Mouse (Mus musculus): ENCODE data around the gene Npepps. TPM values are rescaled to one million over a fixed set of nuclear protein-coding genes. Genes with fewer than 3 reads are reported as not detected.

Gene Npepps
- total and polyA plus RNA-seq, 2 experiments from 2014 or later = 52.5 to 109 TPM

- H3K4me1 ChIP-seq (ENCODE audit: insufficient read depth, low read length) = no peaks in the 10 kb centered on the region
- H3K4me2 ChIP-seq (ENCODE audit: low read depth, low read length, poor library complexity, severe bottlenecking) = no peak overlapping the region
- TF ChIP-seq CTCF (IDR thresholded peaks at IDR 0.05) = no peak
- no peak overlapping the region for H3K27ac ChIP-seq (ENCODE audit: low read depth, low read length)
- 28% methylated on average over 3 of the region's 3 CpGs for WGBS
- no peaks in the 10 kb centered on the region for H3K9me3 ChIP-seq (ENCODE audit: low read length)
- H3K4me3 ChIP-seq (ENCODE audit: low read depth, low read length) = no peak overlapping the region
- ATAC-seq (ENCODE audit: low FRiP score) (no peak), DNase-seq (ENCODE audit: low spot score) (no peak)
- no peaks in the 10 kb centered on the region for H3K27me3 ChIP-seq (ENCODE audit: insufficient read depth, low read length)
- no peak overlapping the region for H3K9ac ChIP-seq (replicated peaks; ENCODE audit: low read length, poor library complexity, severe bottlenecking)
- H3K36me3 ChIP-seq (ENCODE audit: insufficient read depth, low read length) = peaks cover 43% of the 10 kb centered on the region
These were observed 57.0 kb downstream of the Npepps start for GRCm38 (mm10) chr11:97223485-97223884.

DNA sequence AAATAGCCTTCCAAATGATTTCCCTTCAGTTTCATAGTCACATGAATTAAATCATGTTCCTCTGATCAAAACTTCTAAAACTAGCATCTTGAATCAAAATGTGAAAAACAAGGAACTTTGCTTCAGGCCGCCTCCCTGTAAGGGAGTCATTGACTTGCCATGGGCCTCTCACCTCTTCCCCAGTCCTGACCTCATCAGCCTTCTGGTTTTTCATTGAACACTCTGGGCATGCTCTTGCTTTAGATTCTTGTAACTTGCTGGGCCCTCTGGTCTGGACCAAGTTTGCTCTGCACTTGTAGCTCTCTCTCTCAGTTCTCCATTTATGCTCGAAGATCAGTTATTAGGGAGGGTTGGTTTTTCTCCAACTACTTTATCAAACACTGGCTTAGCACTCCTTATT lies 58.8 kb downstream of the Npepps start:
- TF ChIP-seq CTCF (IDR thresholded peaks at IDR 0.05) = no peak
- WGBS = 95% methylated on average over 2 of the region's 2 CpGs
- no peaks in the 10 kb centered on the region for H3K27me3 ChIP-seq (ENCODE audit: insufficient read depth, low read length)
- H3K9me3 ChIP-seq (ENCODE audit: low read length) = no peaks in the 10 kb centered on the region
- H3K4me3 ChIP-seq (ENCODE audit: low read depth, low read length) = no peak overlapping the region
- no peak for ATAC-seq (ENCODE audit: low FRiP score)
- no peak overlapping the region for H3K27ac ChIP-seq (ENCODE audit: low read depth, low read length)
- peaks cover 47% of the 10 kb centered on the region for H3K36me3 ChIP-seq (ENCODE audit: insufficient read depth, low read length)
- no peak overlapping the region for H3K9ac ChIP-seq (replicated peaks; ENCODE audit: low read length, poor library complexity, severe bottlenecking)
- DNase-seq (ENCODE audit: low spot score) = no peak
- no peak overlapping the region for H3K4me2 ChIP-seq (ENCODE audit: low read depth, low read length, poor library complexity, severe bottlenecking)
- no peaks in the 10 kb centered on the region for H3K4me1 ChIP-seq (ENCODE audit: insufficient read depth, low read length)

DNA sequence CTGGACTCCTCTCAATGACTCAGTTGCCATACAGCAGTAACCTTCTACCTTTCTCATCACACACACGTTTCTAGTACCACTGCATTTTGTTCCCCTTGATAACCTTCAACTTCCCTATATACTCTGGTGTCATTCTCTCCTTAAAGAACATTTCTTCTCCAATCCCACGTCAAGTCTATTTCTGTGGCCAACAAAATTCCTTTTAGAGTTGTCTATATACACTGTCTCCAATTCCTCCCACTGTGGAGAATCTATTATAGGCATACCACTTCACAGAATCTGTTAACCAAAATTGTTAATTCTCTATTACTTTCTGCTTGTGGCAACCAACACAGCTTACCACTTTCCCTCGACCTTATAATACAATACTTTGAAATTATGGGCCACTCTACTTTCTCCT lies 60.2 kb downstream of the Npepps start:
- H3K27ac ChIP-seq (ENCODE audit: low read depth, low read length) = no peak overlapping the region
- H3K27me3 ChIP-seq (ENCODE audit: insufficient read depth, low read length) = no peaks in the 10 kb centered on the region
- no peak for DNase-seq (ENCODE audit: low spot score)
- TF ChIP-seq CTCF (IDR thresholded peaks at IDR 0.05) = no peak
- 92% methylated on average over 3 of the region's 3 CpGs for WGBS
- H3K4me2 ChIP-seq (ENCODE audit: low read depth, low read length, poor library complexity, severe bottlenecking) = no peak overlapping the region
- H3K4me1 ChIP-seq (ENCODE audit: insufficient read depth, low read length) = no peaks in the 10 kb centered on the region
- no peak for ATAC-seq (ENCODE audit: low FRiP score)
- H3K9ac ChIP-seq (replicated peaks; ENCODE audit: low read length, poor library complexity, severe bottlenecking) = no peak overlapping the region
- H3K36me3 ChIP-seq (ENCODE audit: insufficient read depth, low read length) = peaks cover 41% of the 10 kb centered on the region
- H3K9me3 ChIP-seq (ENCODE audit: low read length) = no peaks in the 10 kb centered on the region
- no peak overlapping the region for H3K4me3 ChIP-seq (ENCODE audit: low read depth, low read length)

GRCm38 (mm10) chr11:97214411-97214810 lies 66.0 kb downstream of the Npepps start:
- Histone ChIP-seq H3K27me3 (ENCODE audit: insufficient read depth, low read length) (no peaks in the 10 kb centered on the region), H3K9me3 (ENCODE audit: low read length) (no peaks in the 10 kb centered on the region), H3K4me3 (ENCODE audit: low read depth, low read length) (no peak overlapping the region), H3K4me2 (ENCODE audit: low read depth, low read length, poor library complexity, severe bottlenecking) (no peak overlapping the region), H3K27ac (ENCODE audit: low read depth, low read length) (no peak overlapping the region), H3K9ac (replicated peaks; ENCODE audit: low read length, poor library complexity, severe bottlenecking) (no peak overlapping the region), H3K36me3 (ENCODE audit: insufficient read depth, low read length) (peaks cover 55% of the 10 kb centered on the region), H3K4me1 (ENCODE audit: insufficient read depth, low read length) (no peaks in the 10 kb centered on the region)
- TF ChIP-seq CTCF (IDR thresholded peaks at IDR 0.05) = no peak
- DNase-seq (ENCODE audit: low spot score) (no peak), ATAC-seq (ENCODE audit: low FRiP score) (no peak)
- WGBS = 89% methylated on average over 5 of the region's 5 CpGs

DNA sequence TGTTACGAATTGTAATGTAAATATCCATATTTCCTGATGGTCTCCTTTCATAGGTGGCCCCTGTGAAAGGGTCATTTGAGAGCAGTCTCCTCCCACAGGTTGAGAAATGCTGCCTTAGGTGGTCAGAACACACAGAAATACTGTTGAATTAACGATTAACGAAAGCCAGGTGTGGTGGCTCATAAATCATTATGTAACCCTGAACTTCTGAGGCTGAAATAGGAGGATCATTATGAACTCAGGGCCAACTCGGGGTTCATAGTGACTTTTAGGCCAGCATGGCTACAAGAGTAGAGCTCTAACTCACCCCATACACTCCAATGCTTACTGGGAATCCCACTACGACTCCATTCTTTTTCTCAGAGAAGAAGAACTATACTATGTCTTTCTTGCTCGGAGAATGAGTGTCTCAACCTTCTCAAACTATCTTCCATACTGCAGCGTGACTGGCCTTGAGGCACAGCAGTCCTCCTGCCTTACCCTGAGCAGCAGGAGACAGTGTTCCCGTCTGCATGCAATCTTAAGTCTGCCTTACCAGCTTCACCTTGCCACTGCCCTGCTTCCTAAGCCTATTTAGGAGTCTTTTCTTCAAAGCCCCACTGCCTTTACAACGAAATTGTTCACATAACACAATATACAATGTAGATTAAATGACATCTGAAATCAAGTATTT lies 69.6 kb downstream of the Npepps start:
- Histone ChIP-seq H3K27ac (ENCODE audit: low read depth, low read length) (no peak overlapping the region), H3K9ac (replicated peaks; ENCODE audit: low read length, poor library complexity, severe bottlenecking) (no peak overlapping the region), H3K4me3 (ENCODE audit: low read depth, low read length) (no peak overlapping the region), H3K4me2 (ENCODE audit: low read depth, low read length, poor library complexity, severe bottlenecking) (no peak overlapping the region), H3K4me1 (ENCODE audit: insufficient read depth, low read length) (no peaks in the 10 kb centered on the region), H3K27me3 (ENCODE audit: insufficient read depth, low read length) (no peaks in the 10 kb centered on the region), H3K36me3 (ENCODE audit: insufficient read depth, low read length) (peaks cover 44% of the 10 kb centered on the region), H3K9me3 (ENCODE audit: low read length) (no peaks in the 10 kb centered on the region)
- DNase-seq (ENCODE audit: low spot score) = no peak
- no peak for ATAC-seq (ENCODE audit: low FRiP score)
- no peak for TF ChIP-seq CTCF (IDR thresholded peaks at IDR 0.05)
- WGBS = 93% methylated on average over 9 of the region's 9 CpGs

GRCm38 (mm10) chr11:97207011-97207422 lies 73.4 kb downstream of the Npepps start:
- Histone ChIP-seq H3K4me3 (ENCODE audit: low read depth, low read length) (no peak overlapping the region), H3K9ac (replicated peaks; ENCODE audit: low read length, poor library complexity, severe bottlenecking) (no peak overlapping the region), H3K9me3 (ENCODE audit: low read length) (no peaks in the 10 kb centered on the region), H3K4me2 (ENCODE audit: low read depth, low read length, poor library complexity, severe bottlenecking) (no peak overlapping the region), H3K27ac (ENCODE audit: low read depth, low read length) (no peak overlapping the region), H3K4me1 (ENCODE audit: insufficient read depth, low read length) (no peaks in the 10 kb centered on the region), H3K36me3 (ENCODE audit: insufficient read depth, low read length) (peaks cover 16% of the 10 kb centered on the region), H3K27me3 (ENCODE audit: insufficient read depth, low read length) (no peaks in the 10 kb centered on the region)
- DNase-seq (ENCODE audit: low spot score) = no peak
- 86% methylated on average over 8 of the region's 8 CpGs for WGBS
- ATAC-seq (ENCODE audit: low FRiP score) = no peak
- TF ChIP-seq CTCF (IDR thresholded peaks at IDR 0.05) = no peak

Measured in midbrain, postnatal 0 days (tissue).